Mouse (Mus musculus) testis, adult 2 months (tissue): ENCODE measurements around the gene Fhit.

Experiments
- CTCF ChIP-seq: fragments of 200-500 bp; IDR thresholded peaks from 2 replicates; pipeline ENCODE4 v1.5.1; 2012; ENCODE audit warnings: low read depth, mild to moderate bottlenecking, inconsistent platforms, low read length, moderate library complexity; ENCODE audit not compliant: control insufficient read depth, insufficient read depth, insufficient replicate concordance
- POLR2A ChIP-seq: fragments of 200-500 bp; IDR thresholded peaks from 2 replicates; pipeline ENCODE4 v1.6.1; 2012; ENCODE audit warnings: low read depth, mild to moderate bottlenecking, inconsistent platforms, low read length, moderate library complexity; ENCODE audit not compliant: control insufficient read depth

DNA sequence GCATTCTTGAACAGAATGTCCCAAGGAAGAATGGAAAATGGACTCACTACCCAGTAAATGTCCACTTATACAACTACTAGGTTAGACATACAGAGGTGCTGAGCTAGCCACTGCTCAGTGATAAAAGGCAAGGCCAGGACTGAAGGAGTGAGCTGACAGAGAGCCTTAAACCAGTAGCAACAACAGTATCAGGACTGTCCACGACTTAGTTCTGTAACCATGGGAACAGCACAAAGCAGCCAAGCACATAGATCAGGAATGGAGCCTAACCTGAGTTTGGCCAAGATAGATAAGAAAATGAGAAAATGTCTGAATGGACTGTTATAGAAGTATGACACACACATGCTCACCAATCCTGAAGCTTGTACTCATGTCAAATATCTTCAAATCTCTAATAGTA is 279.1 kb downstream of the Fhit start:
- TF ChIP-seq POLR2A (no peak), CTCF (no peak)
